Mouse (Mus musculus) CH12.LX (cell line): ENCODE results near the gene Gm13030.

ENCODE experiments used
- CTCF ChIP-seq, 2 experiments: IDR thresholded peaks in 1 of 2; conservative IDR thresholded peaks in 1 of 2; 2 replicates each; pipeline ENCODE4 v1.5.1; 2011 to 2012; ENCODE audit warnings: low read depth in 2 of 2, low read length in 2 of 2, improper control_type of control experiment in 1 of 2, inconsistent platforms in 1 of 2, mild to moderate bottlenecking in 1 of 2, moderate library complexity in 1 of 2
- EP300 ChIP-seq: IDR thresholded peaks from 2 replicates; pipeline ENCODE4 v1.6.1; 2011; ENCODE audit warnings: low read length, improper control_type of control experiment
- ETS1 ChIP-seq: conservative IDR thresholded peaks from 2 replicates; pipeline ENCODE4 v1.6.1; 2012; ENCODE audit warnings: low read depth, mild to moderate bottlenecking, inconsistent platforms, low read length, improper control_type of control experiment, moderate library complexity
- MAFK ChIP-seq: IDR thresholded peaks from 2 replicates; pipeline ENCODE4 v1.6.1; 2011; ENCODE audit warnings: low read length, improper control_type of control experiment; ENCODE audit not compliant: insufficient replicate concordance
- MEF2A ChIP-seq: IDR thresholded peaks from 2 replicates; pipeline ENCODE4 v1.6.1; 2014; ENCODE audit warnings: low read depth, mild to moderate bottlenecking, inconsistent platforms, low read length, improper control_type of control experiment, borderline replicate concordance
- MYC ChIP-seq: IDR thresholded peaks from 2 replicates; pipeline ENCODE4 v1.6.1; 2011; ENCODE audit warnings: low read depth, mild to moderate bottlenecking, improper control_type of control experiment, low read length
- POLR2A ChIP-seq: IDR thresholded peaks from 2 replicates; pipeline ENCODE4 v1.6.1; 2011; ENCODE audit warnings: low read depth, mild to moderate bottlenecking, improper control_type of control experiment, low read length
- POLR2AphosphoS2 ChIP-seq: IDR thresholded peaks from 2 replicates; pipeline ENCODE4 v1.6.1; 2011; ENCODE audit warnings: low read depth, low read length, improper control_type of control experiment
- USF1 ChIP-seq: IDR thresholded peaks from 2 replicates; pipeline ENCODE4 v1.6.1; 2014; ENCODE audit warnings: low read depth, mild to moderate bottlenecking, inconsistent platforms, low read length, improper control_type of control experiment
- ZNF384 ChIP-seq: IDR thresholded peaks from 2 replicates; pipeline ENCODE4 v1.6.1; 2012; ENCODE audit warnings: low read depth, low read length, improper control_type of control experiment, inconsistent platforms

- no peak for TF ChIP-seq USF1
- no peak for TF ChIP-seq EP300
- TF ChIP-seq POLR2A, result no peak
- TF ChIP-seq POLR2AphosphoS2, result no peak
- TF ChIP-seq ETS1, result no peak
- TF ChIP-seq ZNF384, result no peak
- TF ChIP-seq MAFK, result no peak
- TF ChIP-seq MEF2A, result no peak
- no peak for TF ChIP-seq CTCF (conservative IDR thresholded peaks at IDR 0.05 in 1 of 2, IDR thresholded peaks at IDR 0.05 in 1 of 2; ENCODE audit: low read depth in 2 of 2, low read length in 2 of 2)
- no peak for TF ChIP-seq MYC
These were observed at the start of gene Gm13030 for GRCm38 (mm10) chr4:138873864-138874263.
